Mouse (Mus musculus) cerebellum, postnatal 10 days (tissue): ENCODE results near the gene Fut9.

ENCODE experiments used
- DNase-seq, 2 experiments: peaks; one replicate each; pipeline ENCODE4 v3.0.0; 2021; ENCODE audit warnings: mixed read lengths in 2 of 2

Fut9 gene

GRCm38 (mm10) chr4:25799476-25800283 is at the start of gene Fut9:
Fut9 (minus strand) TSS chr4:25800244.
- DNase-seq = peak; percentile 96

- no peak for DNase-seq
Observed at GRCm38 (mm10) chr4:25815783-25816182, 15.7 kb upstream of the Fut9 start.

- no peak for DNase-seq
Observed at GRCm38 (mm10) chr4:25813340-25813739, 13.3 kb upstream of the Fut9 start.

GRCm38 (mm10) chr4:25810058-25810457 is 10.0 kb upstream of the Fut9 start:
- DNase-seq = no peak

- DNase-seq = no peak
Observed at GRCm38 (mm10) chr4:25801751-25802150, 1.7 kb upstream of the Fut9 start.

GRCm38 (mm10) chr4:25800284-25800616 is 206 bp upstream of the Fut9 start:
- no peak for DNase-seq

- DNase-seq = no peak
Observed at GRCm38 (mm10) chr4:25799051-25799475, 981 bp downstream of the Fut9 start.

- peak; percentile 30 to 33 for DNase-seq
Observed at GRCm38 (mm10) chr4:25798412-25798811, 1.6 kb downstream of the Fut9 start.

GRCm38 (mm10) chr4:25796149-25796548 is 3.9 kb downstream of the Fut9 start:
- no peak for DNase-seq

GRCm38 (mm10) chr4:25785276-25785675 is 14.8 kb downstream of the Fut9 start:
- no peak for DNase-seq

- peak; percentile 67 to 73 for DNase-seq
Observed at GRCm38 (mm10) chr4:25768657-25769056, 31.4 kb downstream of the Fut9 start.

GRCm38 (mm10) chr4:25763091-25763490 is 37.0 kb downstream of the Fut9 start:
- peak; percentile 31 to 47 for DNase-seq

- DNase-seq = peak in 1 of 2 experiments; percentile 11
Observed at GRCm38 (mm10) chr4:25757909-25758548, 42.0 kb downstream of the Fut9 start.

GRCm38 (mm10) chr4:25741553-25741952 is 58.5 kb downstream of the Fut9 start:
- DNase-seq = no peak

- DNase-seq = no peak
Observed at GRCm38 (mm10) chr4:25738782-25739181, 61.3 kb downstream of the Fut9 start.

- no peak for DNase-seq
Observed at GRCm38 (mm10) chr4:25721576-25721975, 78.5 kb downstream of the Fut9 start.

GRCm38 (mm10) chr4:25713907-25714306 is 86.1 kb downstream of the Fut9 start:
- DNase-seq = peak; percentile 8

GRCm38 (mm10) chr4:25684976-25685375 is 115.1 kb downstream of the Fut9 start:
- no peak for DNase-seq

- peak; percentile 40 to 53 for DNase-seq
Observed at GRCm38 (mm10) chr4:25664196-25664595, 135.8 kb downstream of the Fut9 start.

- DNase-seq = peak in 1 of 2 experiments; percentile 7
Observed at GRCm38 (mm10) chr4:25661204-25661727, 138.8 kb downstream of the Fut9 start.

GRCm38 (mm10) chr4:25658792-25659191 is 141.3 kb downstream of the Fut9 start:
- DNase-seq = peak; percentile 23 to 38

- DNase-seq = no peak
Observed at GRCm38 (mm10) chr4:25651902-25652301, 148.1 kb downstream of the Fut9 start.

GRCm38 (mm10) chr4:25648107-25648506 is 151.9 kb downstream of the Fut9 start:
- no peak for DNase-seq

- no peak for DNase-seq
Observed at GRCm38 (mm10) chr4:25647593-25647992, 152.5 kb downstream of the Fut9 start.
